Mouse (Mus musculus): Measurements from ENCODE around the gene A530016L24Rik. TPM values are rescaled to one million over a fixed set of nuclear protein-coding genes. Genes with fewer than 3 reads are reported as not detected.

Gene A530016L24Rik
- polyA plus RNA-seq, 1 experiment from 2014 or later: 1.2 TPM

DNA sequence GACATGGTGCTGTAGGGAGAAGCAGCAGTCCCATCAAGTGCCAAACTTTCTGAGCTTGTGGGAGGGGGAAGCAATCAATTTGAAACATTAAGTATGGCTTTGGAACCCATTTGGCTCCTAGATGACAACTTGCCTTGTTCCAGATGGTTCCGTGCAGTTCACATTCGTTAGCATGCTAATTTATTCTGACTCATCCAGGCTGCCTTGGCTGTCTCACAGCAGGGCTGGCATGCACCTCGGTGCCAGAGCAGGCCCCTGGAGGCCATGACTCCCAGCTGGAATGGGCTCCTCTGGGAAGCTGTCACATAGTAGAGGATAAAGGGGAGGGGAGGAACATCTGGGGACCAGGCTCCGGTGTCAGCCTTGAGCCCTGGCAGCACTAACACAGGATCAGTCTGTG, 31.4 kb upstream of the A530016L24Rik start:
- Histone ChIP-seq H3K4me1 (ENCODE audit: control insufficient read depth, insufficient read depth, low read length) (no peaks in the 10 kb centered on the region; the same call in 1 of the 2 replicates), H3K4me2 (ENCODE audit: low read depth, low read length) (no peak overlapping the region), H3K9ac (ENCODE audit: low read depth, low read length) (no peak overlapping the region), H3K9me3 (ENCODE audit: control insufficient read depth, low read length) (no peaks in the 10 kb centered on the region), H3K27ac (replicated peaks; ENCODE audit: low read depth, low read length) (no peak overlapping the region), H3K36me3 (ENCODE audit: control insufficient read depth, insufficient read depth, low read length) (no peaks in the 10 kb centered on the region), H3K27me3 (replicated peaks; ENCODE audit: control insufficient read depth, insufficient read depth, low read length) (no peaks in the 10 kb centered on the region), H3K4me3 (ENCODE audit: low read depth, low read length) (no peak overlapping the region)
- WGBS: 25% methylated on average over 4 of the region's 4 CpGs
- ATAC-seq (ENCODE audit: low read depth) (peak; percentile 75), DNase-seq (ENCODE audit: low spot score) (peak; percentile 84)

- WGBS: 66% methylated on average over 12 of the region's 12 CpGs
- H3K4me1 ChIP-seq (ENCODE audit: control insufficient read depth, insufficient read depth, low read length): no peaks in the 10 kb centered on the region; the same call in 1 of the 2 replicates
Measured at GRCm38 (mm10) chr12:112462423-112462822, 26.8 kb upstream of the A530016L24Rik start.

GRCm38 (mm10) chr12:112463209-112463608, 26.0 kb upstream of the A530016L24Rik start:
- WGBS: 78% methylated on average over 4 of the region's 4 CpGs
- no peaks in the 10 kb centered on the region for H3K27me3 ChIP-seq (replicated peaks; ENCODE audit: control insufficient read depth, insufficient read depth, low read length)
- no peak for DNase-seq (ENCODE audit: low spot score)
- H3K9ac ChIP-seq (ENCODE audit: low read depth, low read length): no peak overlapping the region
- no peak for ATAC-seq (ENCODE audit: low read depth)
- no peak overlapping the region for H3K27ac ChIP-seq (replicated peaks; ENCODE audit: low read depth, low read length)
- H3K36me3 ChIP-seq (ENCODE audit: control insufficient read depth, insufficient read depth, low read length): no peaks in the 10 kb centered on the region
- no peaks in the 10 kb centered on the region for H3K9me3 ChIP-seq (ENCODE audit: control insufficient read depth, low read length)
- H3K4me3 ChIP-seq (ENCODE audit: low read depth, low read length): no peak overlapping the region
- H3K4me1 ChIP-seq (ENCODE audit: control insufficient read depth, insufficient read depth, low read length): no peaks in the 10 kb centered on the region; the same call in 1 of the 2 replicates
- no peak overlapping the region for H3K4me2 ChIP-seq (ENCODE audit: low read depth, low read length)

More at GRCm38 (mm10) chr12:112462423-112462822, 26.8 kb upstream of the A530016L24Rik start:
- ATAC-seq (ENCODE audit: low read depth) (no peak), DNase-seq (ENCODE audit: low spot score) (no peak)
- H3K4me2 ChIP-seq (ENCODE audit: low read depth, low read length): no peak overlapping the region
- no peak overlapping the region for H3K27ac ChIP-seq (replicated peaks; ENCODE audit: low read depth, low read length)
- no peaks in the 10 kb centered on the region for H3K9me3 ChIP-seq (ENCODE audit: control insufficient read depth, low read length)
- no peak overlapping the region for H3K4me3 ChIP-seq (ENCODE audit: low read depth, low read length)
- no peak overlapping the region for H3K9ac ChIP-seq (ENCODE audit: low read depth, low read length)
- H3K27me3 ChIP-seq (replicated peaks; ENCODE audit: control insufficient read depth, insufficient read depth, low read length): no peaks in the 10 kb centered on the region
- H3K36me3 ChIP-seq (ENCODE audit: control insufficient read depth, insufficient read depth, low read length): no peaks in the 10 kb centered on the region

GRCm38 (mm10) chr12:112463750-112464444, 25.4 kb upstream of the A530016L24Rik start:
- 78% methylated on average over 3 of the region's 3 CpGs for WGBS
- Histone ChIP-seq H3K9ac (ENCODE audit: low read depth, low read length) (no peak overlapping the region), H3K27ac (replicated peaks; ENCODE audit: low read depth, low read length) (no peak overlapping the region), H3K4me2 (ENCODE audit: low read depth, low read length) (no peak overlapping the region), H3K9me3 (ENCODE audit: control insufficient read depth, low read length) (no peaks in the 10 kb centered on the region), H3K36me3 (ENCODE audit: control insufficient read depth, insufficient read depth, low read length) (no peaks in the 10 kb centered on the region), H3K4me1 (ENCODE audit: control insufficient read depth, insufficient read depth, low read length) (no peaks in the 10 kb centered on the region), H3K27me3 (replicated peaks; ENCODE audit: control insufficient read depth, insufficient read depth, low read length) (no peaks in the 10 kb centered on the region), H3K4me3 (ENCODE audit: low read depth, low read length) (no peak overlapping the region)
- no peak for ATAC-seq (ENCODE audit: low read depth)
- DNase-seq (ENCODE audit: low spot score): no peak

- no peak overlapping the region for H3K4me3 ChIP-seq (ENCODE audit: low read depth, low read length)
- H3K9me3 ChIP-seq (ENCODE audit: control insufficient read depth, low read length): no peaks in the 10 kb centered on the region
- H3K9ac ChIP-seq (ENCODE audit: low read depth, low read length): no peak overlapping the region
- DNase-seq (ENCODE audit: low spot score) (no peak), ATAC-seq (ENCODE audit: low read depth) (no peak)
- H3K27me3 ChIP-seq (replicated peaks; ENCODE audit: control insufficient read depth, insufficient read depth, low read length): no peaks in the 10 kb centered on the region
- H3K36me3 ChIP-seq (ENCODE audit: control insufficient read depth, insufficient read depth, low read length): no peaks in the 10 kb centered on the region
- H3K4me1 ChIP-seq (ENCODE audit: control insufficient read depth, insufficient read depth, low read length): no peaks in the 10 kb centered on the region
- H3K4me2 ChIP-seq (ENCODE audit: low read depth, low read length): no peak overlapping the region
- 74% methylated on average over 3 of the region's 3 CpGs for WGBS
- H3K27ac ChIP-seq (replicated peaks; ENCODE audit: low read depth, low read length): no peak overlapping the region
Measured at GRCm38 (mm10) chr12:112464516-112464915, 24.7 kb upstream of the A530016L24Rik start.

DNA sequence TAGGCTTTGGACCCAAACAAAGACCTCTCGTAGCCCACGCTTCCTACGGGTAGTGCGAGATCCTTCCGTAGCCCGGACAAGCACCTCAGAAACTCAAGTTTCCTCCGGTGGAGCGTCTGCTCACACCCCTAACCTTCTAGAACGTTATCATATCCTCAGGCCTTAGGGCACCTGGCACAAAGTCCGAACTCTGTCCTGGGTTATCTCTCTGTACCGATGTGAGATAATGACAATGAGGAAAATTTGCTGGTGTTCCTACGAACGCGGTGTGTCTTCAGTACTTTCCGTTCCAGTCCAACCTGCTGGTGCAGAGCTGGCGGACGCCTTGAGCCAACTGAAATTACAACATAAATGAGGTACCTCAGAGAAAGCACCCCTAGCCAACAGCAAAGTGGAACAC, 23.3 kb upstream of the A530016L24Rik start:
- Histone ChIP-seq H3K9me3 (ENCODE audit: control insufficient read depth, low read length) (no peaks in the 10 kb centered on the region), H3K36me3 (ENCODE audit: control insufficient read depth, insufficient read depth, low read length) (no peaks in the 10 kb centered on the region), H3K4me2 (ENCODE audit: low read depth, low read length) (no peak overlapping the region), H3K4me3 (ENCODE audit: low read depth, low read length) (no peak overlapping the region), H3K9ac (ENCODE audit: low read depth, low read length) (no peak overlapping the region), H3K27ac (replicated peaks; ENCODE audit: low read depth, low read length) (no peak overlapping the region), H3K27me3 (replicated peaks; ENCODE audit: control insufficient read depth, insufficient read depth, low read length) (no peaks in the 10 kb centered on the region), H3K4me1 (ENCODE audit: control insufficient read depth, insufficient read depth, low read length) (no peaks in the 10 kb centered on the region)
- ATAC-seq (ENCODE audit: low read depth): no peak
- no peak for DNase-seq (ENCODE audit: low spot score)
- WGBS: 92% methylated on average over 17 of the region's 17 CpGs

DNA sequence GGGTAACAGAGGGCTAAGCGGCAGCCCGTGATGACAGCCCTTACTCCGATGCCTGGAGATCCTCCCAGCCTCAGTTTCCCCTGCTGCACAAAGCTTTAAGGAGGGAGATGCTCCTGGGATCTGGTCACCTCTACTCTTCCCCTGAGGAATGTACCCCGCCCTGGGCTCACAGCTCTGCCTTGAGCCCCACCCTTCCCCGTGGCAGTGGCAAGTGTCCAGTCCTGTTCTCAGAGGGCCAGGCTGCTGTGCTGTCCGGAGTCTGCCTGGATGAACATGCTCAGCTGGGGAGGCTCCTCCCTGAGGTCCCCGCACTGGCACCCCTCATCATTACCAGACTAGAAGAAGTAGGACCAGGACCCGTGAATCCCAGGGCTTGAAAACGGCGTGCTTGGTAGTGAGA, 21.9 kb upstream of the A530016L24Rik start:
- H3K36me3 ChIP-seq (ENCODE audit: control insufficient read depth, insufficient read depth, low read length): no peaks in the 10 kb centered on the region
- WGBS: 76% methylated on average over 10 of the region's 10 CpGs
- DNase-seq (ENCODE audit: low spot score) (no peak), ATAC-seq (ENCODE audit: low read depth) (no peak)
- H3K27me3 ChIP-seq (replicated peaks; ENCODE audit: control insufficient read depth, insufficient read depth, low read length): no peaks in the 10 kb centered on the region
- H3K4me3 ChIP-seq (ENCODE audit: low read depth, low read length): no peak overlapping the region
- no peak overlapping the region for H3K27ac ChIP-seq (replicated peaks; ENCODE audit: low read depth, low read length)
- H3K4me2 ChIP-seq (ENCODE audit: low read depth, low read length): no peak overlapping the region
- no peaks in the 10 kb centered on the region for H3K9me3 ChIP-seq (ENCODE audit: control insufficient read depth, low read length)
- H3K4me1 ChIP-seq (ENCODE audit: control insufficient read depth, insufficient read depth, low read length): no peaks in the 10 kb centered on the region
- H3K9ac ChIP-seq (ENCODE audit: low read depth, low read length): no peak overlapping the region

DNA sequence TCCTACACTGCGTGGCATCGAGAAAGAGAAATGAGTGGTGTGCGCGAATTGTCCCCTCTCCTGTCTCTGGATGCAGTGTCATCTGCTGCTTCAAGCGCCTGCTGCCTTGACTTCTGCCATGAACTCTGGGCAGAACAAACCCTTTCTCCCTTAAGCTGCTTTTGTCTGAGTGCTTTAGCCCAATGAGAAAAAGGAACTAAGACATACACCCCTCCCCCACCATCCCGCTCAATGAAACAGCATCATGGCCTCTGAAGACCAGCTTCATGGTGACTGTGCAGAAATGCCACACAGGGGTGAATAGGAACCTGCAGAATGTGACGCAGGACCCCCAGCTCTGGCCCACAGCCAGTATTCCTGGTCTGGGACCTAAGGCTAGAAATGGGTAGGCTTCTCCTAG, 19.9 kb upstream of the A530016L24Rik start:
- DNase-seq (ENCODE audit: low spot score): no peak
- H3K27me3 ChIP-seq (replicated peaks; ENCODE audit: control insufficient read depth, insufficient read depth, low read length): no peaks in the 10 kb centered on the region; the same call in 1 of the 2 replicates
- H3K4me1 ChIP-seq (ENCODE audit: control insufficient read depth, insufficient read depth, low read length): no peaks in the 10 kb centered on the region
- H3K27ac ChIP-seq (replicated peaks; ENCODE audit: low read depth, low read length): no peak overlapping the region
- no peaks in the 10 kb centered on the region for H3K36me3 ChIP-seq (ENCODE audit: control insufficient read depth, insufficient read depth, low read length)
- no peaks in the 10 kb centered on the region for H3K9me3 ChIP-seq (ENCODE audit: control insufficient read depth, low read length)
- no peak overlapping the region for H3K9ac ChIP-seq (ENCODE audit: low read depth, low read length)
- H3K4me3 ChIP-seq (ENCODE audit: low read depth, low read length): no peak overlapping the region
- 82% methylated on average over 7 of the region's 7 CpGs for WGBS
- no peak for ATAC-seq (ENCODE audit: low read depth)
- no peak overlapping the region for H3K4me2 ChIP-seq (ENCODE audit: low read depth, low read length)

DNA sequence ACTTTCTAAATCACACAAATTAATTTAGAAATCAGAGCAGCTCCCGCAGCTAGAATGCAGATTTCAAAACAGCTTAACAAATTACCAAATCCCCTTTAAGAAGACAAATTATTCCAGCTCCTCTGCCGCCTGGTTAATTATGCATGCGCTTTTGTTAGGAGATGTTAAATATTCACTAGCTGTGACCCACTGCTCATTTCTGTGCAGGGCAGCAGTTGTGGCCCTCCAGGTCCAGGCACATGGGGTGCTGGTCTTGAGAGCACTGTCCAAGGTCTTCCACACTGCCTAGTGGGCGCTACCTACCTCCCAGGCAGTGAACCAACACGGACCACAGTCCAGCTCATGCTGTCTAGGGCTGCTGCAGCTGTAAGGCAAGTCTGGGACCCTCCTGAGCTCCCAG, 19.0 kb upstream of the A530016L24Rik start:
- H3K9ac ChIP-seq (ENCODE audit: low read depth, low read length): no peak overlapping the region
- no peak overlapping the region for H3K4me3 ChIP-seq (ENCODE audit: low read depth, low read length)
- H3K4me1 ChIP-seq (ENCODE audit: control insufficient read depth, insufficient read depth, low read length): no peaks in the 10 kb centered on the region
- DNase-seq (ENCODE audit: low spot score) (no peak), ATAC-seq (ENCODE audit: low read depth) (no peak)
- H3K9me3 ChIP-seq (ENCODE audit: control insufficient read depth, low read length): no peaks in the 10 kb centered on the region
- H3K27ac ChIP-seq (replicated peaks; ENCODE audit: low read depth, low read length): no peak overlapping the region
- H3K27me3 ChIP-seq (replicated peaks; ENCODE audit: control insufficient read depth, insufficient read depth, low read length): no peaks in the 10 kb centered on the region; the same call in 1 of the 2 replicates
- no peak overlapping the region for H3K4me2 ChIP-seq (ENCODE audit: low read depth, low read length)
- H3K36me3 ChIP-seq (ENCODE audit: control insufficient read depth, insufficient read depth, low read length): no peaks in the 10 kb centered on the region
- WGBS: 74% methylated on average over 5 of the region's 5 CpGs
